Mouse (Mus musculus): ENCODE data around the gene Dnajc19.

- no peak for TF ChIP-seq CTCF (IDR thresholded peaks at IDR 0.05; ENCODE audit: extremely low read depth, insufficient read depth, low read length)
- TF ChIP-seq POLR2A (IDR thresholded peaks at IDR 0.05; ENCODE audit: extremely low read depth, insufficient read depth, low read length): no peak
Observed at GRCm38 (mm10) chr3:34072726-34073125, 8.4 kb downstream of the Dnajc19 start.

Data from cortical plate, adult 2 months (tissue).